ENCODE assay signal across 8 mouse cellular contexts in genomic region chr4:150001221-150001860, GRCm38 (mm10). TPM values are rescaled to one million over a fixed set of nuclear protein-coding genes. Genes with fewer than 3 reads are reported as not detected.
A peak's percentile ranks its signal among the peaks of the same experiment; 100 is the strongest.
DNase-seq lines count a peak whose midpoint lies in the region; ATAC-seq and TF ChIP-seq lines count a peak whose summit lies in the region.

No protein-coding gene starts in this region.

- 0 out of 2 replicates have a peak overlapping the region, but pooled peaks have one; percentile 9 for H3K27ac ChIP-seq in midbrain, postnatal 0 days (ENCODE audit: low read depth, low read length)
- no peak overlapping the region for H3K27ac ChIP-seq in midbrain, embryonic 13.5 days
- H3K27ac ChIP-seq in heart, embryonic 14.5 days (replicated peaks in 1 of 2; ENCODE audit: control insufficient read depth in 1 of 2, insufficient read depth in 1 of 2, low read depth in 2 of 2, low read length in 2 of 2), result peak overlapping the region in 1 of 2 experiments; percentile 57; a peak in 2 of 4 replicates
- H3K27ac ChIP-seq in liver, embryonic 11.5 days (ENCODE audit: low read depth, low read length), result peak overlapping the region; percentile 67; the same call in 1 of the 2 replicates

- H3K4me2 ChIP-seq in midbrain, postnatal 0 days (ENCODE audit: low read depth, low read length, poor library complexity, severe bottlenecking), result no peak overlapping the region
- H3K4me2 ChIP-seq in midbrain, embryonic 13.5 days (replicated peaks), result no peak overlapping the region
- no peak overlapping the region for H3K4me2 ChIP-seq in heart, embryonic 14.5 days (ENCODE audit: low read length)
- H3K4me2 ChIP-seq in liver, embryonic 11.5 days, result peak overlapping the region; percentile 49

- H3K9ac ChIP-seq in midbrain, postnatal 0 days (replicated peaks; ENCODE audit: low read length, poor library complexity, severe bottlenecking), result no peak overlapping the region
- H3K9ac ChIP-seq in midbrain, embryonic 13.5 days (replicated peaks), result no peak overlapping the region
- peak overlapping the region; percentile 41; the same call in 1 of the 2 replicates for H3K9ac ChIP-seq in heart, embryonic 14.5 days (ENCODE audit: low read length)
- H3K9ac ChIP-seq in liver, embryonic 11.5 days (ENCODE audit: low read depth, low read length), result no peak overlapping the region

- TF ChIP-seq CTCF in midbrain, postnatal 0 days (IDR thresholded peaks at IDR 0.05), result no peak

- no peaks in the 10 kb centered on the region for H3K9me3 ChIP-seq in midbrain, postnatal 0 days (ENCODE audit: low read length)
- no peaks in the 10 kb centered on the region for H3K9me3 ChIP-seq in midbrain, embryonic 13.5 days
- 0 out of 2 replicates have a peak, but pooled peaks cover 2% of the 10 kb centered on the region for H3K9me3 ChIP-seq in heart, embryonic 14.5 days (ENCODE audit: control insufficient read depth, low read length)
- H3K9me3 ChIP-seq in liver, embryonic 11.5 days (ENCODE audit: control insufficient read depth, low read length), result no peaks in the 10 kb centered on the region

- WGBS in midbrain, postnatal 0 days, result 75% methylated on average over 10 of the region's 10 CpGs
- WGBS in midbrain, embryonic 13.5 days, result 80% methylated on average over 10 of the region's 10 CpGs
- 65% methylated on average over 10 of the region's 10 CpGs for WGBS in heart, embryonic 14.5 days
- WGBS in liver, embryonic 11.5 days, result 36% methylated on average over 10 of the region's 10 CpGs

- intact Hi-C loops in left cerebral cortex, postnatal 4 days (cut with DNase I), result no loop called here

- no peak for DNase-seq in midbrain, postnatal 0 days (ENCODE audit: low spot score)
- no peak for DNase-seq in liver, embryonic 11.5 days (ENCODE audit: low spot score)
- peak; percentile 44 to 48 for DNase-seq in thymus, postnatal 10 days (ENCODE audit: low spot score in 2 of 2)
- no peak for DNase-seq in left cerebral cortex, postnatal 4 days
- DNase-seq in cerebellum, adult 11 months, result no peak

- H3K27me3 ChIP-seq in midbrain, postnatal 0 days (ENCODE audit: insufficient read depth, low read length), result no peaks in the 10 kb centered on the region
- H3K27me3 ChIP-seq in midbrain, embryonic 13.5 days, result no peaks in the 10 kb centered on the region
- H3K27me3 ChIP-seq in heart, embryonic 14.5 days (ENCODE audit: control insufficient read depth, insufficient read depth, low read length), result no peaks in the 10 kb centered on the region
- no peaks in the 10 kb centered on the region for H3K27me3 ChIP-seq in liver, embryonic 11.5 days (replicated peaks; ENCODE audit: control insufficient read depth, insufficient read depth, low read length)

- H3K36me3 ChIP-seq in midbrain, postnatal 0 days (ENCODE audit: insufficient read depth, low read length), result no peaks in the 10 kb centered on the region
- no peaks in the 10 kb centered on the region for H3K36me3 ChIP-seq in midbrain, embryonic 13.5 days
- H3K36me3 ChIP-seq in heart, embryonic 14.5 days (ENCODE audit: control insufficient read depth, insufficient read depth, low read length), result no peaks in the 10 kb centered on the region
- H3K36me3 ChIP-seq in liver, embryonic 11.5 days (ENCODE audit: control insufficient read depth, insufficient read depth, low read length), result peaks cover 3% of the 10 kb centered on the region; the same call in 1 of the 2 replicates

- H3K4me3 ChIP-seq in midbrain, postnatal 0 days (ENCODE audit: low read depth, low read length), result no peak overlapping the region
- no peak overlapping the region for H3K4me3 ChIP-seq in midbrain, embryonic 13.5 days (replicated peaks)
- no peak overlapping the region for H3K4me3 ChIP-seq in heart, embryonic 14.5 days (ENCODE audit: control insufficient read depth in 1 of 2, insufficient read depth in 1 of 2, low read depth in 1 of 2, low read length in 2 of 2)
- 0 out of 2 replicates have a peak overlapping the region, but pooled peaks have one; percentile 6 for H3K4me3 ChIP-seq in liver, embryonic 11.5 days (ENCODE audit: low read depth, low read length)

- ATAC-seq in midbrain, postnatal 0 days (ENCODE audit: low FRiP score), result no peak
- no peak for ATAC-seq in midbrain, embryonic 13.5 days
- ATAC-seq in heart, embryonic 14.5 days (ENCODE audit: insufficient number of reproducible peaks, insufficient read depth, low FRiP score, low read depth), result no peak
- ATAC-seq in liver, embryonic 11.5 days (replicated peaks; ENCODE audit: low FRiP score), result no peak
- no peak for ATAC-seq in cerebellum, adult (ENCODE audit: insufficient number of reproducible peaks, low FRiP score, low TSS enrichment)

- H3K4me1 ChIP-seq in midbrain, postnatal 0 days (ENCODE audit: insufficient read depth, low read length), result no peaks in the 10 kb centered on the region
- no peaks in the 10 kb centered on the region for H3K4me1 ChIP-seq in midbrain, embryonic 13.5 days (replicated peaks)
- H3K4me1 ChIP-seq in heart, embryonic 14.5 days (ENCODE audit: control insufficient read depth in 2 of 2, insufficient read depth in 2 of 2, low read length in 2 of 2), result peaks cover 33 to 49% of the 10 kb centered on the region in 2 experiments
- peaks cover 43% of the 10 kb centered on the region for H3K4me1 ChIP-seq in liver, embryonic 11.5 days (replicated peaks; ENCODE audit: control insufficient read depth, insufficient read depth, low read length)

RNA-seq across cellular contexts. Expression of gene H6pd, which starts 7.5 kb away (rescaled TPM):
- total RNA-seq in midbrain, postnatal 0 days (2014; rRNA removed), result 12.6 and 13.6 TPM in 2 replicates
- 3.2 and 3.7 TPM in 2 replicates for polyA plus RNA-seq in midbrain, postnatal 0 days (2015; fragmentation: Nextera tagmentation; extraction: Ambion mirVana)
- 1.7 and 1.9 TPM in 2 replicates for polyA plus RNA-seq in midbrain, embryonic 13.5 days (2015; fragmentation: Nextera tagmentation; extraction: Ambion mirVana)
- polyA plus RNA-seq in heart, embryonic 14.5 days (2014; fragmentation: Nextera tagmentation; extraction: Ambion mirVana), result 8.6 and 8.9 TPM in 2 replicates
- 9.4 and 9.8 TPM in 2 replicates for polyA plus RNA-seq in liver, embryonic 11.5 days (2014; fragmentation: Nextera tagmentation; extraction: Ambion mirVana)
- 10 to 100 TPM; 11.7 to 13.8 TPM for total RNA-seq in left cerebral cortex, postnatal 4 days (2021)

RNA-seq across cellular contexts. Expression of gene Spsb1, which starts 46.5 kb away (rescaled TPM):
- total RNA-seq in midbrain, postnatal 0 days (2014; rRNA removed), result 6.2 and 13.6 TPM in 2 replicates
- 4.4 and 4.7 TPM in 2 replicates for polyA plus RNA-seq in midbrain, postnatal 0 days (2015; fragmentation: Nextera tagmentation; extraction: Ambion mirVana)
- 4.0 and 4.8 TPM in 2 replicates for polyA plus RNA-seq in midbrain, embryonic 13.5 days (2015; fragmentation: Nextera tagmentation; extraction: Ambion mirVana)
- polyA plus RNA-seq in heart, embryonic 14.5 days (2014; fragmentation: Nextera tagmentation; extraction: Ambion mirVana), result 6.0 and 6.3 TPM in 2 replicates
- 2.9 and 3.1 TPM in 2 replicates for polyA plus RNA-seq in liver, embryonic 11.5 days (2014; fragmentation: Nextera tagmentation; extraction: Ambion mirVana)
- total RNA-seq in left cerebral cortex, postnatal 4 days (2021), result 10 to 100 TPM; 13.9 to 15.3 TPM

Comparison
In these comparisons a context has a peak if more than half of its experiments do, and no peak if none do; other contexts are left out.
1. DNase-seq: peak in thymus, postnatal 10 days (2 of 2); none in midbrain, postnatal 0 days (single experiment), liver, embryonic 11.5 days (single experiment), left cerebral cortex, postnatal 4 days (single experiment) and cerebellum, adult 11 months (single experiment).